Mouse (Mus musculus) ES-CJ7 (cell line): ENCODE data around the gene Ccdc120.

Experiments
- DNase-seq: peaks from one replicate; pipeline ENCODE4 v3.0.0; 2011; ENCODE audit warnings: low read depth, low spot score

Ccdc120 gene

DNA sequence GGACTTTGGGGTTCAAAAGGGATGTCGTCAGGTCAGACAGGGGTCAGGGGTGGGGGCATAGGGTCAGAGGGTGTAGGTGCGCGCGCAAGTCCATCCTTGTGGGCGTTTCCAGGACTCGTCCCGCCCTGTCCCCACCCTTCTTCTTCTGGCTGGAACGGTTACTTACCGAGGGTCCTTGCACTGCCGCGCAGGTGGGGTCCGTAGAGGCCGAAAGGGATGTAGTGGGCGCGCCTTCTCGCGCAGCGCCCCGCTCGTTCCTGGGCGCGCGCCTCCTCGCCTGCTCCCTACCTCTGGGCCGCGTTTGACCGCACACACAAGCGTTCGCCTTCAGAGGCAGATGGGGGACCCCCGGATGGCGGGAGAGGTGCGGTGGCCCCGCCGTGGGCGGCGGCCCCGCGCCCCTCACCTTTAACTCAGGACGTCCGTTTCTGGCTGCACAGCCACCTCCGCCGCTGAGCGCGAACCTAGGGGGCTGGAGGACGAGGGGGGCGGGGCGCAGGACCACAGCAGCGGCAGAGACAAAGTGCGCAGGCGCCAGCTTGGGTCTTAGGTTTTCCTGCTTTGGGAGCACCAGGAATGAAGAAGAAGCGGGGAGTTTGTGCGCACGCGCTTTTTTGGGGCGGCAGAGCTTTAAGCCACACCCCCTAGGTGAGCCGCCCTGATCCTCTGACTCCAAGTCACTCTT lies at the start of gene Ccdc120:
Gene Ccdc120 (minus strand): TSS at position 474 of the 685 bp plus-strand sequence.
- DNase-seq = peak; percentile 92

DNA sequence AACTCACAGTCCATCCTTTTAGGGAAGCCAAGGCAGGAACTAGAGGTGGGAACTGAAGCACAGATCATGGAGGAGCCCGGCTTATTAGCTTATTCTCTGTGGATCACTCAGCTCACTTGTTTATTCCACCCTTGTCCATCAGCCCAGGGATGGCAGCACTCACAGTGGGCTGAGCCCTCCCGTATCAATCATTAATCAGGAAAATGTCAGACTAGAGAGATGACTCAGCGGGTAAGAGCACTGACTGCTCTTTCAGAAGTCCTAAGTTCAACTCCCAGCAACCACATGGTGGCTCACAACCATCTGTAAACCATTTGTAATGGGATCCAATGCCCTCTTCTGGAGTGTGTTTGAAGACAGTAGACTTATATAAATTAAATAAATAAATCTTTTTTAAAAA lies 46.6 kb upstream of the Ccdc120 start:
- DNase-seq = no peak

DNA sequence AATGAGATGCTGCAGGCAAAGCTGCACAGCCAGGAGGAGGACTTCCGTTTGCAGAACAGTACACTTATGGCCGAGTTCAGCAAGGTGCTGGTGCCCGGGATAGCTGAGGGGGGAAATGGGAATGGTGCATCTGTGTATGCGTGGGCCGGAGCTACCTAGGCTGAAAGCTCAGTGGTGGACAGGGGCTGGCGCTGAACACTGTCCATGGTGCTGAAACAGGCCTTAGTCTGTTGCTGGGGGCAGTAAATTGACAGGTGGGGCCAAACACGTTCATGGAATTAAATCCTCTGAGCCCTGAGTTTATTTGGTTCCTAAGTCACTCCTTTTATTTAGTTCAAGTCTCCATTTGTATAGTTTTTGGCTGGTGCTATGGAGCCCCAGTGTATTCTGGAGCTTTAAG lies 44.3 kb upstream of the Ccdc120 start:
- DNase-seq = peak; percentile 40

DNA sequence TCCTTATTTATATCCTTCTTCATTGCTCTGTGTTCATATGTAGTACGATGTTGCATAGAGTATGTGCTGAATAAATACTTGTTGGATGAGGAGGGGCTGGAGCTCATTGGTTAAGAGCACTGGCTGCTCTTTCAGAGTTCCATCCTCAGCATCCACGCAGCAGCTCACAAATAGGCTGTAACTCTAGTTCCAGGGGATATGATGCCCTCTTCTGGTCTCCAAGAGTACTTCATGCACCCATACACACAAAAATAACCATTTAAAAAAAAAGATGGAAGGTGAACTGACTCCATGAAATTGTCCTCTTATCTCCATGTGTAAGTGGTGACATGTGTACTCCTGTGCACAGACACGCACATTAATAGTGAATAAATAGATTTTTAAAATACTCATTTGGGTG lies 42.7 kb upstream of the Ccdc120 start:
- peak; percentile 59 for DNase-seq

DNA sequence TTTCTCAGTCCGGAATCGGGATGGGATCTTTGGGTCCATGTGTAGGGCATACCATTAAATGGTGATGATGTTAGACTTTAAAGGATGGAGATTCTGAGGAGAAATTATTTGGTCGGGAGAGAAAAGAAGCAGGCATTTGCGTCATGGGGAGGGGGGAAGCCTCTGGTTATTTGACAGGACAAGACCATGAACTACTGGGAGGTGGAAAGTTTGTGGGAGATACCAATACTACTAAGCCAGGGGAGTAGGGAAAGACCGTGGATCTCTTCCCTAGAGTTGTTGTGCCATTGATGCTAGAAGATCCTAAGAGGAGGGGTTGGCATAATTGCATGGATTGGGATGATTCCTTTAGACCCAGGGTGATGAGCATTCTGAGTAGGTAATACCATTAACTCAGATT lies 39.6 kb upstream of the Ccdc120 start:
- no peak for DNase-seq

DNA sequence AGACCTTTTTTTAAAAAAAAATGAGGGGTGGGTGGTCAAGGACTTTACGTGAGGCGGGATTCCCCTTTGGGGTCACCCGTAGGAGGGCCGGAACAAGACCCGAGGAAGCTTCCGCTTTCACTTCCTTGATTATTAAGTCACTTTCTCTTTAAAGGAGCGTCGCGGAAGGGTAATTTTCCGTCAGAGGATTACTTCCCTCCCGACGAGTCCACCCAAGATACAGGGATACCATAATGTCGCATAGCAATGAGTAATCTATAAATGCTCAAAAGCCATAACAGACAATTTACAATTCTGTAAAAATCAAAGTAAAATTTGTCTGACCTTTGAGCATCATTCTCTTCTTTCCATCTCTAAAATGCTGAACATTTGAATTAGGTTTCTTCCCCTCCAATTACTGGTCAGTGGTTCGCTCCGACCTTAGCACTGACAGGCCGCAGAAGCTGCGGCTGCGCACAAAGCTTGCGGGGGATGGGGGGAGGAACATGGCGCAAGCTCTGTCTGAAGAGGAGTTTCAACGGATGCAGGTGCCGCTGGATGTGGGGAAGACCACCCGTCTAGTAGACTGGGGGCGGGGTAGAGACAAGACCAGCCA lies 38.9 kb upstream of the Ccdc120 start, which contains the start of gene Gripap1:
Gene Gripap1 (plus strand): TSS at position 224 of the 595 bp plus-strand sequence.
- peak; percentile 79 for DNase-seq

DNA sequence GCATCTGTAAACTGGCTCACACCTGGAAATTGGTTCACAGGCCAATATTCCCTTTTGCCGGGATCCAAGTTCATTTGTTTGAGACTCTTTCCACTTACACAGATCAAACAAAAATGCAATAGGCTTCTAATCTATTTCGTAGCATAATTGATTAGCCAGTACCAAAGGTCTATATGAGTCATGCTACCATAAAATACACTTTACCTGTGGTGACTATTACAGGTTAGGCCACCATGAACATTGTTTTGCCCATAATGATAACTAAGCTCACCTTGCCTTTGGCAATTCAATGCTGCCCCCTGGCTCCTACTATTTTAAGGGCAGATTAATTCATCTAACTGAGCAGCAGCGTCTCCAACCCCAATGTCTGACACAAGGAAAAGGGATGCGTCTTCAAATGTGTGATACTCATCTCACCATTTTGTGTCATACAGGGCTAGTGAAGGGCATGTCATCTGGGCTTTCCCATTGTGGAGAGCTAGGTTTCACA lies 31.9 kb upstream of the Ccdc120 start:
- no peak for DNase-seq

DNA sequence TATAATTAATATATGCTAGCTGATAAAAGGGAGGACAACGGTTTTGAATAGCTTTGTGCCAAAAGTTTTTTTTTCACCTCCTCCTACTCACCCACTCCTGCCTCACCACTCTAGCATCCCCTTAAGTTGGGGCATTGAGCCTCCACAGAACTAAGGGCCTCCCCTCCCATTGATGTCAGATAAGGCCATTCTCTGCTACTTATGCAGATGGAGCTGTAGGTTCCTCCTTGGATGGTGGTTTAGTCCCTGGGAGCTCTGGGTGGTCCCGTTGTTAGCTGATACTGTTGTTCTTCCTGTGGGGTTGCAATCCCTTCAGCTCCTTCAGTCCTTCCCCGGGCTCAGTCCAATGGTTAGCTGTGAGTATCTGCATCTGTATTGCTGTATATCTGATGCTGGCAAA lies 28.6 kb upstream of the Ccdc120 start:
- DNase-seq = peak; percentile 26

DNA sequence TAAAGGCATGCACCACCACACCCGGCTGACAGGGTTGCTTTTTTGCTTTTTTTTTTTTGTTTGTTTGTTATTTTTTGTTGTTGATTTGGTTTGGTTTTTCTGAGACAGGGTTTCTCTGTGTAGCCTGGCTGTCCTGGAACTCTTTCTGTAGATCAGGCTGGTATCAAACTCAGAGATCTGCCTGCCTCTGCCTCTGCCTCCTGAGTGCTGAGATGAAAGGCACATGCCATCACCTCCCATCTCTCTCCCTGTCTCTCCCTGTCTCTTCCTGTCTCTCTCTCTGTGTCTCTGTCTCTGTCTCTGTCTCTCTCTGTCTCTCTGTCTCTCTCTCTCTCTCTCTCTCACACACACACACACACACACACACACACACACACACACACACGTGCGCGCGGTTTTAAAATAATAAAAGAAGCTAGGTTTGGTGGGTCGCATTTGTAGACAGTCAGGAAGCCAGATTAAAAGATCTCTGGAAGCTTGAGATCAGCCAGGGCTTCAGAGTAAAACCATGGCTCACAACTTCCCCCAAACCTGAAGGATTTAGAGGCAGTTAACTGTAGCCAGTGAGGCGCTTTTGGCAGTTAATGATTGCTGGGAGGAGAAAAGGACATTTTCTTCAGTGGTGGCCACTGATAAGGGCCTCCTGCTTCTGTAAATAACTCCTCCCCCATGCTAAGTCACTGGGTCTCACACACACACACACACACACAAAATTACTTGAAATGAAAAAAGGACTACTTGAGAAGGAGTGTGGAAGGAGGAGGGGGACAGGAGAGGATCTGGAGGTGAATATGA lies 27.9 kb upstream of the Ccdc120 start:
- no peak for DNase-seq

DNA sequence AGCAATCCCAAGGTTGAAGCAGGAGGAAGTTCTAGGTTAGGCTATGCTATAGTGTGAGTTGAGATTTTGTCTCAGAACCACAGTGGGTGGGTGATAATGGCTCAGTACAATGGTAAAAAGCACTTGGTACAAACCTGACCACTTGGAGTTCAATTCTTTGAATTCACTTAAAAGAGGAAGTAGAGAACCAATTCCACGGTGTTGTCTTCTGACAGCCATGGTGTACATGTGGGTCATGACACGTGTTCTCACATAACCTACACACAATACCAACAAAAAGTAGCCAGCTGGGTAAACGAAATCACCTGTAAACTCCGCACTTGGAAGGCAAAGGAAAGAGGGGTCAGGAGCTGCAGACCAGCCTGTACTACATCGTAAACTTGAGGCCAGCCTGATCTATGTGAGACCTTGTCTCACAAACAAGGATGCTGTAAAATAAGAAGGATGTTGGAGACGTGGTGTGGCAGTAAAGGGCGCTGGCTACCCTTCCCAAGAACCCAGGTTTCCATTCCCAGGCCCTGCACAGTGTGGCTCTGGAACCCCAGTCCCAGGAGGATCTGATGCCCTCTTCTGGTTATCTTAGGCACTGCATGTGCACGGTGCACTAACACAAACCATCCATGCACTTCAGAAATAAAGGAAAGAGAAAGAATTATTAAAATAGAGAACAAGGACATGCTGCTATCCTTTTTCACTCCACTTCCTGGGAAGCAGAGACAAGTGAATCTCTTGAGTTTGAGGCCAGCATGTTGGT lies 25.8 kb upstream of the Ccdc120 start:
- DNase-seq = peak; percentile 45

DNA sequence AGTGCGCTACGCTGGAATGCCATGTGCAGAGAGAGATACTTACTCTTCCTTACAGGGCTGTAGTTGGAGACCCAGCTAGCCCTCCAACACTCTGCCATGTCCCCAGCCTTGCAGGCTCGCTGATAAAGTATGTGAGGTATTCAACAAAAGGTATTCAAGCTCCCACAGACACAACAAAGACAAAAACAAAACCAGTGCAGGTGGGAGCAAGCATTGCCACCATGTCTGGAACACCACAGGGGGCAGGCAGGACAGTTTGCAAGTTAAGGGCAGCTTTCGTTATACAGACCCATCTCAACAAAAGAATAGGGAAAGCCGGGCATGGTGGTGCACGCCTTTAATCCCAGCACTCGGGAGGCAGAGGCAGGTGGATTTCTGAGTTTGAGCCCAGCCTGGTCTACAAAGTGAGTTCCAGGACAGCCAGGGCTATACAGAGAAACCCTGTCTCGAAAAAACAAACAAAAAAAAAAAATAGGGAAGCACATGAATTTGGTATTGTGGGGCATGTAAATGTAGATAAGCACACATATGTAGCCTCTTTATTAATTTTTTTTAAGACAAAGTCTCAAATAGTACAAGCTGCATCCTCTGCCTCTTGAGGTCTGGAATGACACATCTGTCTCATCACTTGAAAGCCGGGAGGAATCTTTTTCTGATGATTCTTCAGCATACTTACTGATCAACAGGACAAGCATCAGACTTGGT lies 24.9 kb upstream of the Ccdc120 start:
- peak; percentile 51 for DNase-seq

DNA sequence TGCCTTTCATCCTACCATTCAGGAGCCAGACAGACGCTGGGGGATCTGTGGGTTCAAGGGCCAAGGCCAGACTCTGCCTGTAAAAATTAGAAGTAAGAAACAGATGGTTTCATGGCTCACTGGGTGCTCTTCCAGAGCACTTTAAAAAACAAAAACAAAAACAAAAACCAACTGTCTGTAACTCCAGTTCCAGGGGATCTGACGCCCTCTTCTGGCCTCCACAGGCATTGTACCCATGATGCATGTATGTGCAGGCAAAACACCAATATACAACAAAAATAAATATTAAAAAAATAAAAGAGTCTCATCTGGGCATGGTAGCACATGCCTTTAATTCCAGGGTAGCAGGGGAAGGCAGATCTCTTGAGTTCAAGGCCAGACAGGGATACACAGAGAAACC lies 22.1 kb upstream of the Ccdc120 start:
- DNase-seq = no peak

DNA sequence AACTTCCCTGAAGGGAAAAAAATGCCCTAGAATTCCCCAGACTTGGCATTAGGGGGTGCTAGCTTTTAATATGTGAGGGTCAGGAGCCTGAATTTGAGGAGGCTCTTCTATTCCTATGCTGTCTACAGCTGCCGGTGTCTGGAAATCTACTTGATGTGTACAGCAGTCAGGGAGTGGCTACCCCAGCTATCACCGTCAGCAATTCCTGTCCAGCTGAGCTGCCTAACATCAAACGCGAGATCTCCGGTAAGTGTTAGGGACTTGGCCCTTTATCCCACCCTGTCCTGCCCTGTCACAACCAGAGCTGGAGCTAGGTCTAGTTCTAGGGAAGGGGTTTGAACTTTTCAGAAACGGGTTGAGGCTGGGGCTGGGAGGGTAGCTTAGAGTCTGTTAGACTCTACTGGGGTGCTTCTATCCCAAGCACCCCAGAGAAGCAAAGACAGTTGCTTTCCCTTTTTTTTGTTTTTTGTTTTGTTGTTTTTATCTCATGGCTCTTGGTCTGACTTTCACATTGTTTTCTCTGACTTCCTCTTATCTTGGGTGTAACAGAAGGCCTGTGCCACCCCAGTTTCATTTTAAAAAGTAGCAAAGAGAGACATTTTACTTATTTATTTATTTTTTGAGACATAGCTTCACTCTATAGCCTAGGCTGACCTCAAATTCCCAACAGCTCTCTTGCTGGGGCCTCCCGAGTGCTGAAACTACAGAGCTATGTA lies 18.8 kb upstream of the Ccdc120 start:
- no peak for DNase-seq

DNA sequence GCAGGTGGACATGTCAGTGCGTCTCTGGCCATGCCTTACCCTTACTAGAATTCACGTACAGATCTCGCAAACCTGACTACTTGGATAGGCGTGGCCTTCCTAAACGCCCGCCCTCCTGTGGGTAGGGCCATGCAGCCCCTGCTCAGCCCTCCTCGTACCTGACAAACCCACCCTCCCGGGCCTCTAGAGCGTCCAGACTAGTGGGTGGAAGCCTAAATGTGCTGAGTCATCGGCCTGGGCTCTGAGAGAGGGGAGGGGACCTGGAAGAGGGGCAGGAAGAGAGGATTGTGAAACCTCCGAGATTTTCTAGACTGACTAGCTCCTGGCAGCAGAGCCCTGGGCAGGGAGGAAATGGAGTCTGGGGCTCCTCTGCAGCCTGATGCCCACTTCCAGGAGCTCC lies 15.1 kb upstream of the Ccdc120 start:
- peak; percentile 96 for DNase-seq

DNA sequence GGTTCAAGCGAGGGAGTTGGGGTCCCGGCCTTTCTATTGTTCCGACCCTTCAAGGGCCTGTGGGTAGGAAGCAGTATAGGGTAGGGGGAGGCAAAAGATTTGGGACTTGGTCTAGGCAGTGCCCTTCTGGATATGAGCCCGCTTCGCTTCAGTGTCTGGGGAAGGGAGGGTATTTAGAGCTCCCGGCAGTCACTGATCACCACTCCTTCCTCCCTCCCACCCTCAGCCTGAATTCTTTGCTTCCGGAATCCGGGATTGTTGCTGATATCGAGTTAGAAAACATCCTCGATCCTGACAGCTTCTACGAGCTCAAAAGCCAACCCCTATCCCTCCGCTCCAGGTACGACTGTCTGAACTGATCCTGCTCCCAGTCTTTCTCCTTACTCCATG lies 14.6 kb upstream of the Ccdc120 start:
- DNase-seq = peak; percentile 46

DNA sequence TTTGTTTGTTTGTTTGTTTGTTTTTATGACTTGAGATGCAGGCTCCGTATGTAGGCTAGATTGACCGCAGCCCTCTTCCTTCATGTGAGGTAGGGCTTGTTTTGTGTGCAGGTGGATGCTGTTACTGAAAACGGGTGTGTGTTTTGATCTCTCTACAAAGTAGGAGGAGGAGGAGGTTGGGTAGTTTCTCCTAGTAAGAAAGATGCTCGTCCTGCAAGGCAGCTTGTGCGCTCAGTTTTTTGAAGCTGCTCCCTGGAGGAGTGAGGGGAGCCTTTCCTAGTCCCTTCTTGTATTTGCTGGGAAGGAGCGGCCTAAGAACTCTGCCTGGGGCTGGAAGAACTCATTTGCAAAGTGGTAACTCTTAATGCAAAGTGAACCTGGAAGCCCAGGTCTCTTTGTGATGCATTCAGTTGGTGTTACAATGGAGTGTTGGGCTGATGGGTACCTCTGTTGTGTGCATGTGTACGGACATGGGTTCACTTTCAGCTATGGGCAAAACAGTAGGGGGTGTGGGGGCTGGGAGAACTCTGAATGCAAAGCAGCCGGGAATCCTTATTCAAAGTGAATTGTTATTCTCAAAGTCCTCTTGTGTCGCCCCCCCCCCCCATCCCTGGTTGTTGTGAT lies 14.1 kb upstream of the Ccdc120 start:
- DNase-seq = peak; percentile 95

DNA sequence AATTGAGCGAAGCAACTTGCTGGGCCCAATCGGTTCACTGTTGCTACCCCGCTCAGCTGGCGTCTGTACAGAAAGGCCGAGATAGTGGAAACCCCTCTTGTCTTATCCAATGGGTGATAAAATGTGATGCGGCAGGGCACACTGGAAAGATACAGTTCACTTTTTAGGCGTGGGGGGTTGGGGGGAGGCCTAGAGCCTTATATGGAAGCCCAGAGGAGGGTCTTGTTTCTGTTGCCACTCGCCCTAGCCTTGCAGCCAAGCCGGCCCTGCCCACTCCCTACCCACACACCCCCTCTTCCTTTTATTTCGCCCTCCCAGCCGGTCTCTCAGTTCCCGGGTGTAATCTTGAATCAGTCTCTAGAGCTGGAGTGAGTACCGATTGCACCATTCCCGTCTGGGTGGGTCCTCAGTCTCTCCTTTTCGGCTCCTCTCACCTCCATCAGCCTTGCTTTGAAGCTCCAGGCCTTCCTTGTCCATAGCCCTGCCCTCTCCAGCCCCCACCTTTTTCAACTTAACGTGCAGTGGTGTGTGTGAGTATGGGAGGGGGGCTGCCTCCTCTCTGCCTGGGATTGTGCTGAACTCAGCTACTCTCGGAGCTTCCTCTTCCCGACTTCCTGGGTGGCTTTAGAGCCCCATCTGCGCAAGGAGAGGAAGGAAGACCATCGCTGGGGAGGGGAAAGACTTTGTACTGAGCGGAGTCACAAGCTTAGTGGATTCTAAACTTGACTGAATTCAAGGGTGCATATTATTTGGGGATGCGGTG lies 13.1 kb upstream of the Ccdc120 start:
- DNase-seq = peak; percentile 43

DNA sequence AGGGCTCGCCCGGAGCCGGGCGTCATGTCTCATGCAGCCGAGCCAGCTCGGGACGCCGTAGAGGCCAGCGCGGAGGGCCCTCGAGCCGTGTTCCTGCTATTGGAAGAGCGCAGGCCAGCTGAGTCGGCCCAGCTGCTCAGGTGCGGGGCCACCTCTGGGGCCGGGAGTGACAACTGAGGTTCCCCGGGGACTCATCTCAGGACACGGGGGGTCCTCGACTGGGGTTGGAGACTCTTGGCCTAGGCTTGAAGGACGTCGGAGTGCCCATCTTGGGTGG lies 12.2 kb upstream of the Ccdc120 start:
- DNase-seq = no peak

DNA sequence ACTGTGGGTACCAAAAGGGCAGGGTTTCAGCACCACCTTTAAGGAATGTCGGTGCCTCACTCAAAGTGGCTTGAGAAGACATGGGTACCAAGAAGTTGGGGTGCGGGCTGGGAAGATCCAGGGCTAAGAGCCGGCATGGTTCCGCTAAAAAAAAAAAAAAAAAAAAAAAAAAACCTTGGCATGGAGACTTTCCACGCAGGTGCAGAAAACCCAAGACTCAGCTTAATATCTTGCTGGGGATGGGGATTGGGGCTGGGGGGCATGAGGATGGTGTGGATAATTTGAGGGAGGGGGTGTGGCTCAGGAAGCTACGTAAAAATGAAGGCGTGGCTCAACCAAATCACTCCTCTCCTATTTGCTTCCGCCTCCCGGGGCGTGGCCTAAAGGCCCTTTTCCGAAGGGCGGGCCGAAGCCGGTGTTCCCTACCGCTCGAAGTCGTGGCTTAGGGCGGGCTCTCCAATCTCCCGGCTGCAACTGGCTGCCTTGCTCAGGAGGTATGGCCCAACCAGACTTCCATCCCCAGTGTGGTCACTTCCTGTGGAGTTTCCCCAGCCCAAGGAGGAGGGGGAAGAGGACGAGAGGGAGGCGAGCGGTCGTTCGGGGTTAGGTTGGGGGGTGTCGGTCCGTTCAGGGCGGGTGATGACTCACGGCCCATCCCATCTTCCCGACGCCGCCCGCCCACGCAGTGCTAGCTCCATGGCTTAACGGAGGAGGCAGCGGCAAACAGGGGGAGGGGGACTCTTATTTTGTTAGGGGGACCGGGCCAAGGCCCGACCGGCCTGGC lies 11.6 kb upstream of the Ccdc120 start, which contains the start of gene Tfe3:
Gene Tfe3 (plus strand): TSS at position 424 of the 784 bp plus-strand sequence.
- DNase-seq = peak; percentile 92
